Mouse (Mus musculus): Measurements from ENCODE around the gene Mllt3. TPM values are rescaled to one million over a fixed set of nuclear protein-coding genes. Genes with fewer than 3 reads are reported as not detected.

Gene Mllt3
- polyA plus RNA-seq, 1 experiment from 2014 or later = 30.8 TPM

GRCm38 (mm10) chr4:87761075-87761474, 272.1 kb downstream of the Mllt3 start:
- Histone ChIP-seq H3K4me1 (replicated peaks) (peaks cover 9% of the 10 kb centered on the region), H3K4me2 (no peak overlapping the region), H3K4me3 (no peak overlapping the region), H3K9me3 (replicated peaks) (no peaks in the 10 kb centered on the region), H3K27me3 (no peaks in the 10 kb centered on the region), H3K36me3 (no peaks in the 10 kb centered on the region), H3K27ac (no peak overlapping the region), H3K9ac (no peak overlapping the region)
- WGBS = 81% methylated on average over 2 of the region's 2 CpGs
- ATAC-seq (replicated peaks; ENCODE audit: insufficient number of reproducible peaks, insufficient read depth, low FRiP score, low read depth) = no peak

- WGBS = 59% methylated on average over 1 of the region's 1 CpGs
- Histone ChIP-seq H3K9me3 (replicated peaks) (no peaks in the 10 kb centered on the region), H3K27me3 (no peaks in the 10 kb centered on the region), H3K4me1 (replicated peaks) (peaks cover 3% of the 10 kb centered on the region; the same call in 1 of the 2 replicates), H3K4me3 (no peak overlapping the region), H3K4me2 (no peak overlapping the region), H3K9ac (no peak overlapping the region), H3K27ac (no peak overlapping the region), H3K36me3 (no peaks in the 10 kb centered on the region)
- ATAC-seq (replicated peaks; ENCODE audit: insufficient number of reproducible peaks, insufficient read depth, low FRiP score, low read depth) = no peak
Observed at GRCm38 (mm10) chr4:87760297-87760696, 272.9 kb downstream of the Mllt3 start.

GRCm38 (mm10) chr4:87759625-87760024, 273.5 kb downstream of the Mllt3 start:
- H3K36me3 ChIP-seq = no peaks in the 10 kb centered on the region
- H3K9ac ChIP-seq = no peak overlapping the region
- no peak overlapping the region for H3K4me2 ChIP-seq
- no peaks in the 10 kb centered on the region for H3K27me3 ChIP-seq
- ATAC-seq (replicated peaks; ENCODE audit: insufficient number of reproducible peaks, insufficient read depth, low FRiP score, low read depth) = no peak
- H3K4me3 ChIP-seq = no peak overlapping the region
- H3K9me3 ChIP-seq (replicated peaks) = no peaks in the 10 kb centered on the region
- WGBS = 79% methylated on average over 2 of the region's 2 CpGs
- H3K27ac ChIP-seq = no peak overlapping the region
- peaks cover 3% of the 10 kb centered on the region; the same call in 1 of the 2 replicates for H3K4me1 ChIP-seq (replicated peaks)

GRCm38 (mm10) chr4:87759110-87759509, 274.1 kb downstream of the Mllt3 start:
- Histone ChIP-seq H3K27me3 (no peaks in the 10 kb centered on the region), H3K9ac (no peak overlapping the region), H3K27ac (no peak overlapping the region), H3K9me3 (replicated peaks) (no peaks in the 10 kb centered on the region), H3K36me3 (no peaks in the 10 kb centered on the region), H3K4me3 (no peak overlapping the region), H3K4me2 (no peak overlapping the region), H3K4me1 (replicated peaks) (peaks cover 3% of the 10 kb centered on the region; the same call in 1 of the 2 replicates)
- no peak for ATAC-seq (replicated peaks; ENCODE audit: insufficient number of reproducible peaks, insufficient read depth, low FRiP score, low read depth)
- WGBS = 87% methylated on average over 6 of the region's 6 CpGs

- Histone ChIP-seq H3K4me2 (no peak overlapping the region), H3K27me3 (no peaks in the 10 kb centered on the region), H3K36me3 (no peaks in the 10 kb centered on the region), H3K9ac (no peak overlapping the region), H3K4me1 (replicated peaks) (peaks cover 2% of the 10 kb centered on the region; the same call in 1 of the 2 replicates), H3K27ac (no peak overlapping the region), H3K9me3 (replicated peaks) (no peaks in the 10 kb centered on the region), H3K4me3 (no peak overlapping the region)
- WGBS = 92% methylated on average over 2 of the region's 2 CpGs
- ATAC-seq (replicated peaks; ENCODE audit: insufficient number of reproducible peaks, insufficient read depth, low FRiP score, low read depth) = no peak
Observed at GRCm38 (mm10) chr4:87751515-87751864, 281.7 kb downstream of the Mllt3 start.

- no peaks in the 10 kb centered on the region for H3K27me3 ChIP-seq
- ATAC-seq (replicated peaks; ENCODE audit: insufficient number of reproducible peaks, insufficient read depth, low FRiP score, low read depth) = no peak
- no peaks in the 10 kb centered on the region for H3K9me3 ChIP-seq (replicated peaks)
- H3K9ac ChIP-seq = no peak overlapping the region
- no peak overlapping the region for H3K27ac ChIP-seq
- no peaks in the 10 kb centered on the region for H3K36me3 ChIP-seq
- H3K4me2 ChIP-seq = no peak overlapping the region
- peaks cover 2% of the 10 kb centered on the region; the same call in 1 of the 2 replicates for H3K4me1 ChIP-seq (replicated peaks)
- WGBS = 83% methylated on average over 5 of the region's 5 CpGs
- no peak overlapping the region for H3K4me3 ChIP-seq
Observed at GRCm38 (mm10) chr4:87750856-87751514, 282.2 kb downstream of the Mllt3 start.

- Histone ChIP-seq H3K27ac (no peak overlapping the region), H3K9ac (no peak overlapping the region), H3K27me3 (no peaks in the 10 kb centered on the region), H3K4me1 (replicated peaks) (peaks cover 2% of the 10 kb centered on the region; the same call in 1 of the 2 replicates), H3K9me3 (replicated peaks) (no peaks in the 10 kb centered on the region), H3K36me3 (no peaks in the 10 kb centered on the region), H3K4me2 (no peak overlapping the region), H3K4me3 (no peak overlapping the region)
- 36% methylated on average over 4 of the region's 4 CpGs for WGBS
- ATAC-seq (replicated peaks; ENCODE audit: insufficient number of reproducible peaks, insufficient read depth, low FRiP score, low read depth) = no peak
Observed at GRCm38 (mm10) chr4:87749532-87750234, 283.5 kb downstream of the Mllt3 start.

GRCm38 (mm10) chr4:87745016-87745645, 288.0 kb downstream of the Mllt3 start:
- Histone ChIP-seq H3K9me3 (replicated peaks) (no peaks in the 10 kb centered on the region), H3K27me3 (no peaks in the 10 kb centered on the region), H3K36me3 (no peaks in the 10 kb centered on the region), H3K4me2 (no peak overlapping the region), H3K9ac (no peak overlapping the region), H3K27ac (no peak overlapping the region), H3K4me3 (no peak overlapping the region), H3K4me1 (replicated peaks) (no peaks in the 10 kb centered on the region)
- ATAC-seq (replicated peaks; ENCODE audit: insufficient number of reproducible peaks, insufficient read depth, low FRiP score, low read depth) = no peak
- WGBS = 77% methylated on average over 3 of the region's 3 CpGs

- no peak overlapping the region for H3K27ac ChIP-seq
- no peak for ATAC-seq (replicated peaks; ENCODE audit: insufficient number of reproducible peaks, insufficient read depth, low FRiP score, low read depth)
Observed at GRCm38 (mm10) chr4:87739524-87740128, 293.5 kb downstream of the Mllt3 start.

GRCm38 (mm10) chr4:87739104-87739503, 294.1 kb downstream of the Mllt3 start:
- H3K4me1 ChIP-seq (replicated peaks) = peaks cover 5% of the 10 kb centered on the region
- no peak overlapping the region for H3K4me3 ChIP-seq
- H3K9me3 ChIP-seq (replicated peaks) = no peaks in the 10 kb centered on the region
- ATAC-seq (replicated peaks; ENCODE audit: insufficient number of reproducible peaks, insufficient read depth, low FRiP score, low read depth) = no peak
- H3K27me3 ChIP-seq = no peaks in the 10 kb centered on the region
- H3K27ac ChIP-seq = no peak overlapping the region
- no peaks in the 10 kb centered on the region for H3K36me3 ChIP-seq
- WGBS = 86% methylated on average over 2 of the region's 2 CpGs
- H3K9ac ChIP-seq = no peak overlapping the region
- H3K4me2 ChIP-seq = no peak overlapping the region

More at GRCm38 (mm10) chr4:87739524-87740128, 293.5 kb downstream of the Mllt3 start:
- Histone ChIP-seq H3K9me3 (replicated peaks) (no peaks in the 10 kb centered on the region), H3K4me1 (replicated peaks) (peaks cover 5% of the 10 kb centered on the region), H3K9ac (no peak overlapping the region), H3K27me3 (no peaks in the 10 kb centered on the region), H3K36me3 (no peaks in the 10 kb centered on the region), H3K4me2 (no peak overlapping the region), H3K4me3 (no peak overlapping the region)
- 63% methylated on average over 7 of the region's 7 CpGs for WGBS

- H3K9ac ChIP-seq = no peak overlapping the region
- H3K27ac ChIP-seq = no peak overlapping the region
- H3K4me2 ChIP-seq = no peak overlapping the region
- no peak overlapping the region for H3K4me3 ChIP-seq
- H3K9me3 ChIP-seq (replicated peaks) = no peaks in the 10 kb centered on the region
- peaks cover 5% of the 10 kb centered on the region for H3K4me1 ChIP-seq (replicated peaks)
- ATAC-seq (replicated peaks; ENCODE audit: insufficient number of reproducible peaks, insufficient read depth, low FRiP score, low read depth) = 0 out of 2 replicates have a peak, but pooled peaks have one; percentile 47
- no peaks in the 10 kb centered on the region for H3K36me3 ChIP-seq
- 61% methylated on average over 6 of the region's 6 CpGs for WGBS
- no peaks in the 10 kb centered on the region for H3K27me3 ChIP-seq
Observed at GRCm38 (mm10) chr4:87737201-87737806, 295.9 kb downstream of the Mllt3 start.

All from heart, embryonic 15.5 days (tissue).